Mouse (Mus musculus) stomach, embryonic 14.5 days (tissue): Measurements from ENCODE around the gene Tmem45a. TPM values are rescaled to one million over a fixed set of nuclear protein-coding genes. Genes with fewer than 3 reads are reported as not detected.

ENCODE experiments used
- ATAC-seq: fragments of 200-750 bp; cut with Nextera tagmentation; 2 replicates; pipeline ENCODE4 v1.8.0; 2017; ENCODE audit warnings: low read depth, moderate TSS enrichment; ENCODE audit not compliant: insufficient number of reproducible peaks, insufficient read depth, low FRiP score
- H3K27ac ChIP-seq: fragments of 300-500 bp; sonication (generic); 2 replicates; pipeline ENCODE4 v1.5.1; 2014; ENCODE audit warnings: mild to moderate bottlenecking, low read length, moderate library complexity, mixed read lengths
- H3K27me3 ChIP-seq: fragments of 300-500 bp; sonication (generic); 2 replicates; pipeline ENCODE4 v1.6.1; 2014; ENCODE audit warnings: low read length, control low read depth, mixed read lengths; ENCODE audit not compliant: control insufficient read depth, insufficient read depth
- H3K36me3 ChIP-seq: fragments of 300-500 bp; sonication (generic); 2 replicates; pipeline ENCODE4 v1.6.1; 2014; ENCODE audit warnings: mild to moderate bottlenecking, control low read depth, low read length, moderate library complexity, mixed read lengths; ENCODE audit not compliant: control insufficient read depth, insufficient read depth
- H3K4me1 ChIP-seq: fragments of 300-500 bp; sonication (generic); 2 replicates; pipeline ENCODE4 v1.6.1; 2014; ENCODE audit warnings: low read length, control low read depth, mixed read lengths; ENCODE audit not compliant: control insufficient read depth, insufficient read depth
- H3K4me2 ChIP-seq: fragments of 300-500 bp; sonication (generic); replicated peaks from 2 replicates; pipeline ENCODE4 v1.6.1; 2014; ENCODE audit warnings: low read depth, low read length, control low read depth
- H3K4me3 ChIP-seq: fragments of 300-500 bp; sonication (generic); 2 replicates; pipeline ENCODE4 v1.5.1; 2014; ENCODE audit warnings: low read depth, low read length, control low read depth
- H3K9ac ChIP-seq: fragments of 300-500 bp; sonication (generic); replicated peaks from 2 replicates; pipeline ENCODE4 v1.6.1; 2014; ENCODE audit warnings: low read depth, mild to moderate bottlenecking, control low read depth, low read length, moderate library complexity, mixed read lengths
- H3K9me3 ChIP-seq: fragments of 300-500 bp; sonication (generic); 2 replicates; pipeline ENCODE4 v1.6.1; 2016; ENCODE audit warnings: low read depth, low read length, control low read depth; ENCODE audit not compliant: control insufficient read depth
- WGBS: fragments of 180-500 bp; shearing (Covaris S2); extraction: QIAGEN DNeasy Blood & Tissue Kit; methylation state at CpG from one replicate; pipeline ENCODE4 v1.1.7; 2014; 5-methylcytosine and 5-hydroxymethylcytosine counted together
- polyA plus RNA-seq: library from polyadenylated mRNA; unstranded; fragments of >200 nt; fragmentation: Nextera tagmentation; extraction: Ambion mirVana; gene quantifications from 2 replicates; pipeline ENCODE4 v1.2.1, GENCODE M21; 2014

Gene Tmem45a
- polyA plus RNA-seq, 1 experiment from 2014 or later = 53.8 TPM

GRCm38 (mm10) chr16:56785943-56786342 lies 100.0 kb downstream of the Tmem45a start:
- Histone ChIP-seq H3K4me3 (no peak overlapping the region), H3K27ac (no peak overlapping the region), H3K36me3 (no peaks in the 10 kb centered on the region), H3K9me3 (no peaks in the 10 kb centered on the region), H3K4me2 (no peak overlapping the region), H3K9ac (no peak overlapping the region), H3K4me1 (no peaks in the 10 kb centered on the region), H3K27me3 (no peaks in the 10 kb centered on the region)
- WGBS = 87% methylated on average over 2 of the region's 2 CpGs
- no peak for ATAC-seq

- Histone ChIP-seq H3K9me3 (no peaks in the 10 kb centered on the region), H3K4me1 (no peaks in the 10 kb centered on the region), H3K4me3 (no peak overlapping the region), H3K9ac (no peak overlapping the region), H3K36me3 (no peaks in the 10 kb centered on the region), H3K27me3 (no peaks in the 10 kb centered on the region), H3K27ac (no peak overlapping the region), H3K4me2 (no peak overlapping the region)
- WGBS = 40% methylated on average over 10 of the region's 10 CpGs
- no peak; the same call in 1 of the 2 replicates for ATAC-seq
Observed at GRCm38 (mm10) chr16:56771163-56772105, 114.5 kb downstream of the Tmem45a start.

Other genes with a start within 250 kb of the Tmem45a start
- gene Tfg, start 168.7 kb downstream of the Tmem45a start, polyA plus RNA-seq = 183 and 185 TPM in 2 replicates
- gene Adgrg7, start 90.3 kb downstream of the Tmem45a start, polyA plus RNA-seq = 0.12 TPM in 1 of 2 replicates, not detected in the other
- not detected in 2 replicates for gene Lnp1, start 41.9 kb upstream of the Tmem45a start, polyA plus RNA-seq
- gene Tmem45a2, start 185.2 kb upstream of the Tmem45a start, polyA plus RNA-seq = 0.08 TPM in 1 of 2 replicates, not detected in the other
- gene Tomm70a, start 235.5 kb upstream of the Tmem45a start, polyA plus RNA-seq = 50.1 and 53.0 TPM in 2 replicates